Mouse (Mus musculus) liver, embryonic 14.5 days (tissue): ENCODE measurements at regions not wholly inside any gene's neighbourhood (a gene's known extent, or its start where the extent isn't known, plus 50 kb on each side); places are given as distances from the start of the nearest gene placed in this dataset.

ENCODE experiments used
- ATAC-seq: fragments of 200-750 bp; cut with Nextera tagmentation; 2 replicates; pipeline ENCODE4 v1.8.0; 2017; ENCODE audit warnings: moderate number of reproducible peaks, mild to moderate bottlenecking, moderate library complexity; ENCODE audit not compliant: insufficient read depth
- DNase-seq, 3 experiments: peaks; one replicate each; pipeline ENCODE4 v3.0.0-alpha.2; 2012 to 2013; ENCODE audit warnings: low read depth in 3 of 3, low spot score in 3 of 3
- H3K27ac ChIP-seq: fragments of 300-500 bp; sonication (generic); 2 replicates; pipeline ENCODE4 v1.5.1; 2014; ENCODE audit warnings: moderate library complexity, mild to moderate bottlenecking, control low read depth, inconsistent platforms
- H3K27me3 ChIP-seq: fragments of 300-500 bp; sonication (generic); 2 replicates; pipeline ENCODE4 v1.6.1; 2014; ENCODE audit warnings: mild to moderate bottlenecking, low read length, moderate library complexity; ENCODE audit not compliant: control insufficient read depth, insufficient read depth
- H3K36me3 ChIP-seq: fragments of 300-500 bp; sonication (generic); replicated peaks from 2 replicates; pipeline ENCODE4 v1.6.1; 2014; ENCODE audit warnings: low read depth; ENCODE audit not compliant: control insufficient read depth, insufficient read depth
- H3K4me1 ChIP-seq, 2 experiments: fragments of 200-500 bp in 1 of 2; fragments of 300-500 bp in 1 of 2; sonication (generic) in 1 of 2; replicated peaks; 2 replicates each; pipeline ENCODE4 v1.6.1; 2012 to 2014; ENCODE audit warnings: antibody characterized with exemption in 1 of 2, inconsistent platforms in 1 of 2, low read length in 1 of 2; ENCODE audit not compliant: control insufficient read depth in 2 of 2, insufficient read depth in 2 of 2
- H3K4me2 ChIP-seq: fragments of 300-500 bp; sonication (generic); 2 replicates; pipeline ENCODE4 v1.6.1; 2014; ENCODE audit warnings: low read depth, mild to moderate bottlenecking, control low read depth, moderate library complexity
- H3K4me3 ChIP-seq, 2 experiments: fragments of 200-500 bp in 1 of 2; fragments of 300-500 bp in 1 of 2; sonication (generic) in 1 of 2; 2 replicates each; pipeline ENCODE4 v1.5.1; 2012 to 2014; ENCODE audit warnings: low read depth in 2 of 2, low read length in 2 of 2, mild to moderate bottlenecking in 2 of 2, control low read depth in 1 of 2, inconsistent platforms in 1 of 2, moderate library complexity in 1 of 2; ENCODE audit not compliant: insufficient read depth in 1 of 2
- H3K9ac ChIP-seq: fragments of 300-500 bp; sonication (generic); replicated peaks from 2 replicates; pipeline ENCODE4 v1.6.1; 2014; ENCODE audit warnings: mild to moderate bottlenecking, control low read depth, moderate library complexity
- H3K9me3 ChIP-seq: fragments of 300-500 bp; sonication (generic); 2 replicates; pipeline ENCODE4 v1.6.1; 2016; ENCODE audit warnings: low read length, mixed read lengths; ENCODE audit not compliant: control insufficient read depth
- CTCF ChIP-seq: IDR thresholded peaks from 2 replicates; pipeline ENCODE4 v1.5.1; 2016; ENCODE audit warnings: antibody characterized with exemption, low read depth, control low read depth
- EP300 ChIP-seq: IDR thresholded peaks from 2 replicates; pipeline ENCODE4 v1.6.1; 2016; ENCODE audit warnings: antibody characterized with exemption, low read depth
- WGBS: fragments of 180-500 bp; shearing (Covaris S2); extraction: QIAGEN DNeasy Blood & Tissue Kit; methylation state at CpG from one replicate; pipeline ENCODE4 v1.1.7; 2014; ENCODE audit not compliant: insufficient replicate concordance; 5-methylcytosine and 5-hydroxymethylcytosine counted together

DNA sequence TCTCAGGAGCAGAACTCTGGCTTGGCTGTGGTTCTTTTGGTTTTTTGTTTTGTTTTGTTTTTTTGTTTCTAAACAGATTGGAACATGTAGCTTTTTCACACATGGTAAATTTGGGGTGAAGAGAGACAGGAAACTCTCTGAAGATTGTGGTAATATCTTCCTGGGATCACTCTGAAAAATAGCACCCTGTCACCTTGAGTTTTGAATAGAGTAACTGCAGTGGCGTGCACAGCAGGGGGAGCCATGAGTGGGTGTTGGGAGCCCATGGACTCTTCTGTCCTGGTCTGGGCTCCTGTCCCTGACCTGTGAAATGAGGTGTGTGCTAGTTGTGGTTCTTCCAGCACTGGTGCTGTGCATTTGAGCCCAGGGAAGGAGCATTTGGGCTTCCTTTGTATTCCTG, 241.8 kb upstream of the Id2 start:
- TF ChIP-seq EP300 (no peak), CTCF (no peak)
- WGBS: 48% methylated on average over 1 of the region's 1 CpGs
- Histone ChIP-seq H3K36me3 (no peaks in the 10 kb centered on the region), H3K4me2 (no peak overlapping the region), H3K9me3 (no peaks in the 10 kb centered on the region), H3K9ac (no peak overlapping the region), H3K27ac (no peak overlapping the region), H3K4me1 (no peaks in the 10 kb centered on the region; a peak in 1 of 4 replicates), H3K4me3 (no peak overlapping the region), H3K27me3 (no peaks in the 10 kb centered on the region)
- ATAC-seq (no peak), DNase-seq (no peak)

DNA sequence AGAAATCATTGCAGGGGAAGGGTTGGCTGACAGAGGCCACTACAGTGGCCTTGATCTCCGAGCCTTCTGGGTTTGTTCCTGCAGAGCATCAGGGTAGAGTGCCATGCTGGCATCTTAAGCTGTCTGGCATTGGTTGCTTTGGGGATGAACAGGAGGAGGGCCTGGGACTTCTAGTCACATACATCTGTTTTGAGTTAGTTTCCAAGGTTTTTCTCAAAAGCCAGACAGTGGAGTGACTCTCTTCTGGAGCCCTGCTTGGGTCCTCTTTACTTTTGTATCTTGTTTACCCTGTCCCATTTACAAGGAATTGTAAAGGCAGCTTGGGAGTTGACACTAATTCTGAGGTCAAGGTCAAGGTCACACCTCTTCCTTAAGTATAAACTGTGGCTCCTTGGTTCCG, 239.0 kb upstream of the Id2 start:
- H3K9ac ChIP-seq: no peak overlapping the region
- DNase-seq: no peak
- H3K4me2 ChIP-seq: no peak overlapping the region
- no peak overlapping the region for H3K27ac ChIP-seq
- ATAC-seq: no peak
- H3K4me1 ChIP-seq: no peaks in the 10 kb centered on the region; a peak in 1 of 4 replicates
- TF ChIP-seq EP300 (no peak), CTCF (no peak)
- H3K36me3 ChIP-seq: no peaks in the 10 kb centered on the region
- H3K4me3 ChIP-seq: no peak overlapping the region
- 46% methylated on average over 2 of the region's 2 CpGs for WGBS
- H3K9me3 ChIP-seq: no peaks in the 10 kb centered on the region
- no peaks in the 10 kb centered on the region for H3K27me3 ChIP-seq

DNA sequence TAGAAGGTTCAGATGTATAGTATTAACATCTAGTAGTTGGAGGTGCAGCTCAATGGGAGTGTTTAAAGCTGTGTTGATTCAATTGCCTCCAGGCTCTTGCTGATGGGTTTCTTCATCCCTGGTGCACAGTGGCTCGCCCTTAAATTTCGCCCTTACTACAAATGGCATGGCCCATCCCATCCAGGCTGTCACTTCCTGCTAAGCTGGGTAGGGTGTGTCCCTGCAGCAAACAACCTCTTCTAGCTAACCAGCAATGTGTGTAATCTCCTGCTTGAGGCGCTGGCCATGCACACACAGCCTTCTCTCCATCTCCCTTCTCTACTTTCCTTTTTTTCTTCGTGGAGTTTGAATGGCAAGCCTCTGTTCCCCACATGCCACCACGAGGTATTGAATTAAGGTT, 238.1 kb upstream of the Id2 start:
- Histone ChIP-seq H3K9ac (no peak overlapping the region), H3K4me3 (no peak overlapping the region), H3K4me1 (no peaks in the 10 kb centered on the region; a peak in 1 of 4 replicates), H3K9me3 (no peaks in the 10 kb centered on the region), H3K27me3 (no peaks in the 10 kb centered on the region), H3K27ac (no peak overlapping the region), H3K4me2 (no peak overlapping the region), H3K36me3 (no peaks in the 10 kb centered on the region)
- TF ChIP-seq EP300 (no peak), CTCF (no peak)
- DNase-seq (no peak), ATAC-seq (no peak)
- 51% methylated on average over 5 of the region's 5 CpGs for WGBS

DNA sequence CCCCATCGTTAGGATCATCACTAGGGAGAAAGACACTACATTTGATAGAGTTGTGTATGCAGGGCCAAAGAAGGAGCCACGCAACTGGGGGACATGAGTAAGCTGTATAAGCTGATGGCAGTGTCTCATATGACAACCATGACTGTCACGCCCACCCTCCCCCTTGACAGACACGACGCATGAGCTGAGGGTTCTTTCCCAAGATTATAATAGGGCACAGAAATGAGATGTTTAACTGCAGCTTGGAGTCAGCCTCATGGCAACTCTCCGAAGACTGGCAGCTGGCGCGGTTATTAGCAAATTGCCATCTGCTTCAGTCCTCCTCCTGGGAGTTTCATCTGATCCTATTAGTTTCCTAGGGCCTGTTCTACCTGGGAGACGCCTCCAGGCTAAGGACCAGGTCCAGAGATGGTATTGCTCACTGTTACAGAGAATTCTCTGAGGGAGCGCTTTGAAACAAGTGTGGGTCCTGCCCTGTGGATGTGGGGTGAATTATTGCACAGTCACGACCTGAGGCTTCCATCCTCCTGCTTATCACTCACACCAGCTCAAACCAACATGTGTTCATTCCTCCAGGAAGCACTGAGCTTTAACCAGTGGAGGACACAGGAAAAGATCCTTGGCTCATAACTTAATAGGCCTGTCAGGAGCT, 235.6 kb upstream of the Id2 start:
- ATAC-seq: no peak
- 63% methylated on average over 11 of the region's 11 CpGs for WGBS

DNA sequence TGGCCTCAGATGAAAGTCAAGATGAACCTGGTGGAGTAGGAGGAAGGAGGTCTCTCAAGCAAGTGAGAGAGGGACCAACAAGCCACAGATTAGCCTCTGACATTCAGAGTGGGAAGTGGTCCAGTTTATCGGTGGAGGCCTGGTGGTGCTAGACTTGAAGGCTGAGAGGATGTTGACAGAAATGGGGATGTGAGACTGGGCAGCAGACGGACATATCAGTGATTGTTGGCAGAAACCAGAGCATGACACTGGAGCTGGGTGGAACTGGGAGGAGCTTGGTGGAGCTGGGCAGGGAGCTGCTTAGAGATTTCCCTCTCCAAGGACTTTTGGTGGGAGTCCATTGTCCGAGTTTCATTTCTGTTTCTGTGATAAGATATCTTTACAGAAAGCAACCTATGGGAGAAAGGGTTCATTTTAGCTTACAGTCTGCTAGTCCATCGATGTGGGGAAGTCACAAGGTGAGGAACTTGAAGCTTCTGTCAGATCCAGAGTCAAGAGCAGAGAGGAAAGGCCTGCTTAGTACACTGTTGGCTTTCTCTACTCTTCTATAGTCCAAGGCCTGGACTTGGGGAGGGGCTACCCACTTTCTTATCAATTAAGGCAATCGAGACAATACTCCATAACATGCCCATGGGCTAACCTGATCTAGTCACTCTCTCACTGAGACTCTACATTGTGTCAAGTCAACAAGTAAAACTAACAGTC, 233.2 kb upstream of the Id2 start:
- TF ChIP-seq EP300 (no peak), CTCF (no peak)
- no peak overlapping the region for H3K4me2 ChIP-seq
- no peaks in the 10 kb centered on the region for H3K9me3 ChIP-seq
- no peak overlapping the region for H3K9ac ChIP-seq
- ATAC-seq (no peak), DNase-seq (no peak)
- no peaks in the 10 kb centered on the region for H3K27me3 ChIP-seq
- peaks cover 0 to 2% of the 10 kb centered on the region in 2 experiments; a peak in 1 of 4 replicates for H3K4me1 ChIP-seq
- H3K27ac ChIP-seq: no peak overlapping the region
- no peaks in the 10 kb centered on the region for H3K36me3 ChIP-seq
- 25% methylated on average over 5 of the region's 5 CpGs for WGBS
- H3K4me3 ChIP-seq: no peak overlapping the region

More for the DNA sequence above, 235.6 kb upstream of the Id2 start:
- peaks cover 0 to 2% of the 10 kb centered on the region in 2 experiments; a peak in 1 of 4 replicates for H3K4me1 ChIP-seq
- no peak overlapping the region for H3K4me3 ChIP-seq
- H3K27me3 ChIP-seq: no peaks in the 10 kb centered on the region
- no peak for TF ChIP-seq EP300
- no peak for TF ChIP-seq CTCF
- no peaks in the 10 kb centered on the region for H3K36me3 ChIP-seq
- no peak overlapping the region for H3K27ac ChIP-seq
- no peak overlapping the region for H3K4me2 ChIP-seq
- no peak overlapping the region for H3K9ac ChIP-seq
- H3K9me3 ChIP-seq: no peaks in the 10 kb centered on the region
- no peak for DNase-seq
